Mouse (Mus musculus): Measurements from ENCODE around the gene Clip2.

GRCm38 (mm10) chr5:134583006-134583883, 31.0 kb upstream of the Clip2 start:
- no peak for TF ChIP-seq CTCF (IDR thresholded peaks at IDR 0.05; ENCODE audit: insufficient read depth, low read length)
- TF ChIP-seq POLR2A (IDR thresholded peaks at IDR 0.05; ENCODE audit: borderline replicate concordance, extremely low read depth, low read depth, low read length), result no peak
